Mouse (Mus musculus) CH12.LX (cell line): ENCODE data around the gene Ppie. TPM values are rescaled to one million over a fixed set of nuclear protein-coding genes. Genes with fewer than 3 reads are reported as not detected.

Source experiments
- DNase-seq: peaks from one replicate; pipeline ENCODE4 v3.0.0-alpha.2; 2013; ENCODE audit errors: extremely low read depth
- H3K27ac ChIP-seq: 2 replicates; pipeline ENCODE4 v1.5.1; 2012; ENCODE audit warnings: low read depth, mild to moderate bottlenecking, control low read depth, moderate library complexity; ENCODE audit not compliant: insufficient read depth
- H3K27me3 ChIP-seq: replicated peaks from 2 replicates; pipeline ENCODE3; 2012; ENCODE audit warnings: inconsistent platforms
- H3K36me3 ChIP-seq, 2 experiments: replicated peaks in 1 of 2; 2 replicates each; pipeline versions ENCODE3 to v1.6.1; 2012; ENCODE audit warnings: inconsistent platforms in 1 of 2, low read length in 1 of 2, mild to moderate bottlenecking in 1 of 2, mixed read lengths in 1 of 2, moderate library complexity in 1 of 2; ENCODE audit not compliant: control insufficient read depth in 1 of 2, insufficient read depth in 1 of 2
- H3K4me1 ChIP-seq, 2 experiments: 2 replicates each; pipeline ENCODE4 v1.6.1; 2012; ENCODE audit warnings: inconsistent platforms in 1 of 2, moderate library complexity in 1 of 2; ENCODE audit not compliant: insufficient read depth in 2 of 2, control insufficient read depth in 1 of 2
- H3K4me2 ChIP-seq: 2 replicates; pipeline ENCODE4 v1.6.1; 2012; ENCODE audit warnings: low read depth, mild to moderate bottlenecking, control low read depth; ENCODE audit not compliant: poor library complexity, insufficient read depth, severe bottlenecking
- H3K4me3 ChIP-seq, 3 experiments: fragments of 150-350 bp in 1 of 3; sonication (generic) in 1 of 3; replicated peaks in 1 of 3; 2 replicates each; pipeline versions ENCODE3 to v1.5.1; 2011 to 2012; ENCODE audit warnings: low read depth in 2 of 3, low read length in 2 of 3, mild to moderate bottlenecking in 2 of 3, moderate library complexity in 2 of 3, control low read depth in 1 of 3, improper control_type of control experiment in 1 of 3, inconsistent platforms in 1 of 3, mixed read lengths in 1 of 3; ENCODE audit not compliant: poor library complexity in 1 of 3
- H3K79me2 ChIP-seq: replicated peaks from 2 replicates; pipeline ENCODE4 v1.6.1; 2012; ENCODE audit warnings: mild to moderate bottlenecking, moderate library complexity; ENCODE audit not compliant: control insufficient read depth, poor library complexity, insufficient read depth, severe bottlenecking; ENCODE audit errors: extremely low read depth
- H3K9ac ChIP-seq: 2 replicates; pipeline ENCODE4 v1.6.1; 2012; ENCODE audit warnings: low read depth, mild to moderate bottlenecking, control low read depth, moderate library complexity; ENCODE audit not compliant: insufficient read depth
- H3K9me3 ChIP-seq: replicated peaks from 2 replicates; pipeline ENCODE3; 2012; ENCODE audit warnings: low read length, inconsistent platforms, mixed read lengths
- BHLHE40 ChIP-seq: IDR thresholded peaks from 2 replicates; pipeline ENCODE4 v1.6.1; 2011; ENCODE audit warnings: mild to moderate bottlenecking, low read depth, low read length, improper control_type of control experiment
- CHD2 ChIP-seq: IDR thresholded peaks from 2 replicates; pipeline ENCODE4 v1.6.1; 2011; ENCODE audit warnings: low read length, improper control_type of control experiment
- ELF1 ChIP-seq: IDR thresholded peaks from 2 replicates; pipeline ENCODE4 v1.6.1; 2014; ENCODE audit warnings: low read depth, mild to moderate bottlenecking, inconsistent platforms, low read length, improper control_type of control experiment
- JUND ChIP-seq: conservative IDR thresholded peaks from 2 replicates; pipeline ENCODE4 v1.6.1; 2011; ENCODE audit warnings: low read depth, low read length, improper control_type of control experiment
- KAT2A ChIP-seq: IDR thresholded peaks from 2 replicates; pipeline ENCODE4 v1.6.1; 2012; ENCODE audit warnings: low read length, improper control_type of control experiment, inconsistent platforms; ENCODE audit not compliant: insufficient replicate concordance
- MAFK ChIP-seq: IDR thresholded peaks from 2 replicates; pipeline ENCODE4 v1.6.1; 2011; ENCODE audit warnings: low read length, improper control_type of control experiment; ENCODE audit not compliant: insufficient replicate concordance
- MXI1 ChIP-seq: IDR thresholded peaks from 2 replicates; pipeline ENCODE4 v1.6.1; 2011; ENCODE audit warnings: mild to moderate bottlenecking, low read depth, low read length, improper control_type of control experiment
- RAD21 ChIP-seq: IDR thresholded peaks from 2 replicates; pipeline ENCODE4 v1.6.1; 2011; ENCODE audit warnings: low read depth, mild to moderate bottlenecking, low read length, improper control_type of control experiment, moderate library complexity
- RCOR1 ChIP-seq: conservative IDR thresholded peaks from 2 replicates; pipeline ENCODE4 v1.6.1; 2012; ENCODE audit warnings: low read depth, mild to moderate bottlenecking, inconsistent platforms, low read length, improper control_type of control experiment
- TCF12 ChIP-seq: IDR thresholded peaks from 2 replicates; pipeline ENCODE4 v1.6.1; 2014; ENCODE audit warnings: low read depth, mild to moderate bottlenecking, inconsistent platforms, low read length, improper control_type of control experiment
- UBTF ChIP-seq: IDR thresholded peaks from 2 replicates; pipeline ENCODE4 v1.6.1; 2012; ENCODE audit warnings: low read depth, mild to moderate bottlenecking, inconsistent platforms, low read length, improper control_type of control experiment, moderate library complexity
- USF1 ChIP-seq: IDR thresholded peaks from 2 replicates; pipeline ENCODE4 v1.6.1; 2014; ENCODE audit warnings: low read depth, mild to moderate bottlenecking, inconsistent platforms, low read length, improper control_type of control experiment
- USF2 ChIP-seq: conservative IDR thresholded peaks from 2 replicates; pipeline ENCODE4 v1.6.1; 2011; ENCODE audit warnings: low read depth, low read length, improper control_type of control experiment
- ZKSCAN1 ChIP-seq: IDR thresholded peaks from 2 replicates; pipeline ENCODE4 v1.6.1; 2012; ENCODE audit warnings: low read depth, inconsistent platforms, low read length, improper control_type of control experiment, borderline replicate concordance
- dilution Hi-C: fragments of 300-500 bp; cut with MboI; formaldehyde crosslinking; loops from 2 replicates; pipeline ENCODE4 v1.14.3; 2020; ENCODE audit warnings: low sequenced_read_pairs; ENCODE audit not compliant: extremely low pct_unique_long_range_greater_than_20kb, extremely low pct_ligation_motif_present
- in situ Hi-C: fragments of 300-500 bp; cut with MboI; formaldehyde crosslinking; loops from 3 replicates; pipeline ENCODE4 v1.14.3; 2019; ENCODE audit warnings: low sequenced_read_pairs, low pct_ligation_motif_present, low pct_unique_long_range_greater_than_20kb, mixed read lengths
- polyA plus RNA-seq: library from polyadenylated mRNA; unstranded; fragments of >175 nt; gene quantifications from 2 replicates; pipeline ENCODE4 v1.2.1, GENCODE M21; 2012; ENCODE audit warnings: low read depth; ENCODE audit not compliant: insufficient read length
- total RNA-seq, 2 experiments: library from RNA; depleted of rRNA; stranded (reverse); fragments of 300-350 nt in 1 of 2; fragments of >200 nt in 1 of 2; gene quantifications; 2 replicates each; pipeline ENCODE4 v1.2.3; 2012 to 2014

The Ppie gene
- total and polyA plus RNA-seq, 3 experiments = 68.3 to 89.4 (median 86.8) TPM

- TF ChIP-seq ELF1 (no peak), MAFK (no peak), MXI1 (no peak), TCF12 (no peak), JUND (no peak), KAT2A (no peak), ZKSCAN1 (no peak), RCOR1 (no peak), CHD2 (no peak), RAD21 (no peak), UBTF (no peak), BHLHE40 (no peak)
- TF ChIP-seq, all 38 proteins: peak for 0
Measured at GRCm38 (mm10) chr4:123093869-123094268, 45.9 kb downstream of the Ppie start.

DNA sequence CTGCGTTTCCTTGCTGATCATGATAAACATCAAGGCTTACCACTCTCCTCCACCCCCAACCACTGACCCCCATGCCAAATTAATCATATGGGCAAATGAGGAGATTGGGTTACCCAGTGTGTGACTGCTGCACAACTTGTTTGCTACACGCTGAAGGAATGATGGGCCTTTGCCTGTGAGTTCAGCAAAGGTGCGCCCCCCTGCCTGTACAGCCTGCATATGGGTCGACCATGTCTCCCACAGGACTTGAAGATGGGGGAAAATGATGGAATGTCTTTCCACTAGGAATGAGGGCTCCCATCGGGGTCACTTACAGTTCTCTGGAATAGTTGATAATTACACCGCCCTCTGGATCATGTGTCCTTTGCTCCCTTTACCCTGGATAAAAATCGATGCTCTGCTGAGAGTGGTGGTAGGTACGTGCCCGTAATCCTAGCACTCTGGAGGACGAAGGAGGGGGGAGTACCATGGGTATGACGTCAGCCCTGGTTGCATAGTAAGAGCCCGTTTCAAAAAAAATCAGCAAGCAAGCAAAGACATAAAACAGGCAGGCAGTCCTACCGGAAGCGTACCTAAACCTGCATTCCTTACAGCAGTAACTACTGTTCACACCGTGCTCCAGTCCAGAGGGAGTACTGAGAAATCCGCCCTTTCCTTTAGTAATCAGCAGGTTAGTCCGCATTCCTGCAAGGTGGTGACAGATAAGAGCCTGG is 46.5 kb downstream of the Ppie start:
- no peaks in the 10 kb centered on the region for H3K4me1 ChIP-seq
- dilution Hi-C loops (no loop called here), in situ Hi-C loops (no loop called here)
- no peaks in the 10 kb centered on the region for H3K27me3 ChIP-seq
- H3K27ac ChIP-seq = no peak overlapping the region
- H3K4me2 ChIP-seq = no peak overlapping the region
- H3K9me3 ChIP-seq = no peaks in the 10 kb centered on the region
- TF ChIP-seq USF2 (no peak), USF1 (no peak)
- no peak overlapping the region for H3K9ac ChIP-seq
- no peak overlapping the region for H3K4me3 ChIP-seq
- H3K79me2 ChIP-seq = no peaks in the 10 kb centered on the region
- H3K36me3 ChIP-seq = no peaks in the 10 kb centered on the region
- DNase-seq = no peak

More at GRCm38 (mm10) chr4:123093869-123094268, 45.9 kb downstream of the Ppie start:
- Histone ChIP-seq H3K4me3 (no peak overlapping the region), H3K4me2 (no peak overlapping the region), H3K27me3 (no peaks in the 10 kb centered on the region), H3K9me3 (no peaks in the 10 kb centered on the region), H3K36me3 (no peaks in the 10 kb centered on the region), H3K9ac (no peak overlapping the region), H3K27ac (no peak overlapping the region), H3K79me2 (no peaks in the 10 kb centered on the region), H3K4me1 (no peaks in the 10 kb centered on the region)
- dilution Hi-C loops (no loop called here), in situ Hi-C loops (no loop called here)
- DNase-seq = no peak
